ENCODE assay signal across 7 mouse cellular contexts in the genomic region with DNA sequence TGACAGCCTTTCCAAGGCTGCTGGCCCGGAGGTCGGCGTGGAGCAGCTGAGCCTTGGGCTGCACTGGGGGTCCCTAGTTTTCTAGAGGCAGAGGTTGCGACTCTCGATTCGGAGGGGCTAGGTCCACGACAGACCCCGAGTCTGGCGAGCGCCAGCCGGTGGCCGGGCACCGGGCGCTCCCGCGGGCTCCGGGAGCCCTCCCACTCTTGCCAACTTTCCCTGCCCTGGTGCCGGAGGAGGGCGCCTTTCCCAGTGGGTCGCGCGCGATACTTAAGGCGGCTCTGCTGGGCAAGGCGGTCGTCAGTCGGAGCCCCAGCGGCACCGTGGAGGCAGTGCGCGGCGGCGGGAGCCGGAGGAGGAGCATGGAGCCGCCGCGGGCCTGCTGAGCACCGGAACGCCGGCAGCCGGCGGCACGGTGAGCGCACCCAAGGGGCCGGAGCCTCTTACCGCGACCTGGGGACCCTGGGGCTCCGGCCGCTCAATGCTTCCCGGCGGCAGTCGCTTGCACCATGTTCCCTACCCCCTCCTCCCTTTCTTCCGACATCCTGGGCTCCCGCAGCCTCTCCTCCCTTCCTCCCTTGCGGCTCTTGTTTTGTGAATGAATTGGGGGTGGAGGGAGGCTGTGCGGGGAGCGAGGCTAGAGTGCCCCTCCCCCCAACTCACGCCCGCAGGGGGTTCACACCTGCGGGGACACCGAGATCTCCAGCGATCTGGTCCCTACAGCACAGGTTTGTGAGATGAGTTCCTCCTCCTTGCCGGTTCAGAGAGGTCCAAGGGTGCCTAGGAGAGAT. TPM values are rescaled to one million over a fixed set of nuclear protein-coding genes. Genes with fewer than 3 reads are reported as not detected.
DNase-seq lines count a peak whose midpoint lies in the region; ATAC-seq and TF ChIP-seq lines count a peak whose summit lies in the region.

No protein-coding gene starts in this region.

- peak; percentile 52 for TF ChIP-seq CTCF in hindbrain, postnatal 0 days (IDR thresholded peaks at IDR 0.05; ENCODE audit: low read depth)

- WGBS in hindbrain, postnatal 0 days: 1% methylated on average over 60 of the region's 63 CpGs
- 2% methylated on average over 44 of the region's 63 CpGs for WGBS in limb, embryonic 14.5 days
- WGBS in midbrain, embryonic 13.5 days: under 1% methylated on average over 56 of the region's 63 CpGs
- WGBS in stomach, embryonic 15.5 days: under 1% methylated on average over 63 of the region's 63 CpGs

- H3K27me3 ChIP-seq in hindbrain, postnatal 0 days (ENCODE audit: insufficient read depth, low read length): no peaks in the 10 kb centered on the region
- peaks cover 44% of the 10 kb centered on the region for H3K27me3 ChIP-seq in limb, embryonic 14.5 days (ENCODE audit: control insufficient read depth, insufficient read depth, low read length)
- H3K27me3 ChIP-seq in midbrain, embryonic 13.5 days: peaks cover 55% of the 10 kb centered on the region
- H3K27me3 ChIP-seq in stomach, embryonic 15.5 days (replicated peaks): peaks cover 13% of the 10 kb centered on the region; the same call in 1 of the 2 replicates

- peak; percentile 81 for DNase-seq in adrenal gland, postnatal 10 days
- DNase-seq in cerebellum, postnatal 36 days: peak; percentile 46 to 51
- DNase-seq in gastrocnemius, adult 8-10 months (ENCODE audit: low spot score in 2 of 2): peak; percentile 26 to 42
- peak; percentile 77 for DNase-seq in hindbrain, postnatal 0 days (ENCODE audit: low spot score)
- DNase-seq in limb, embryonic 14.5 days (ENCODE audit: low spot score): peak; percentile 17

- H3K9me3 ChIP-seq in hindbrain, postnatal 0 days (ENCODE audit: low read length): no peaks in the 10 kb centered on the region
- no peaks in the 10 kb centered on the region for H3K9me3 ChIP-seq in limb, embryonic 14.5 days (ENCODE audit: control insufficient read depth, low read length)
- H3K9me3 ChIP-seq in midbrain, embryonic 13.5 days: no peaks in the 10 kb centered on the region
- H3K9me3 ChIP-seq in stomach, embryonic 15.5 days: no peaks in the 10 kb centered on the region

- H3K4me3 ChIP-seq in hindbrain, postnatal 0 days (ENCODE audit: low read length): peak overlapping the region; percentile 69
- H3K4me3 ChIP-seq in limb, embryonic 14.5 days (replicated peaks; ENCODE audit: low read length): peak overlapping the region; percentile 52
- H3K4me3 ChIP-seq in midbrain, embryonic 13.5 days (replicated peaks): peak overlapping the region; percentile 54
- peak overlapping the region; percentile 57 for H3K4me3 ChIP-seq in stomach, embryonic 15.5 days (replicated peaks)

- H3K4me1 ChIP-seq in hindbrain, postnatal 0 days (ENCODE audit: insufficient read depth, low read length): peaks cover 17% of the 10 kb centered on the region
- H3K4me1 ChIP-seq in limb, embryonic 14.5 days (ENCODE audit: control insufficient read depth, insufficient read depth, low read length): peaks cover 17% of the 10 kb centered on the region
- H3K4me1 ChIP-seq in midbrain, embryonic 13.5 days (replicated peaks): peaks cover 36% of the 10 kb centered on the region
- peaks cover 22% of the 10 kb centered on the region for H3K4me1 ChIP-seq in stomach, embryonic 15.5 days

- no peak for TF ChIP-seq POLR2A in limb, embryonic 14.5 days (IDR thresholded peaks at IDR 0.05; ENCODE audit: borderline replicate concordance, extremely low read depth, insufficient read depth, insufficient read length)

- H3K36me3 ChIP-seq in hindbrain, postnatal 0 days (ENCODE audit: insufficient read depth, low read length): no peaks in the 10 kb centered on the region
- peaks cover 7% of the 10 kb centered on the region for H3K36me3 ChIP-seq in limb, embryonic 14.5 days (ENCODE audit: control insufficient read depth, insufficient read depth, low read length)
- H3K36me3 ChIP-seq in midbrain, embryonic 13.5 days: peaks cover 9% of the 10 kb centered on the region
- H3K36me3 ChIP-seq in stomach, embryonic 15.5 days: peaks cover 6% of the 10 kb centered on the region; the same call in 1 of the 2 replicates

- H3K27ac ChIP-seq in hindbrain, postnatal 0 days: peak overlapping the region; percentile 66
- no peak overlapping the region for H3K27ac ChIP-seq in limb, embryonic 14.5 days (replicated peaks; ENCODE audit: low read depth, low read length)
- peak overlapping the region; percentile 65 for H3K27ac ChIP-seq in midbrain, embryonic 13.5 days
- H3K27ac ChIP-seq in stomach, embryonic 15.5 days: no peak overlapping the region

- H3K9ac ChIP-seq in hindbrain, postnatal 0 days (replicated peaks; ENCODE audit: low read length): peak overlapping the region; percentile 64
- peak overlapping the region; percentile 56 for H3K9ac ChIP-seq in limb, embryonic 14.5 days (ENCODE audit: low read depth, low read length, severe bottlenecking)
- peak overlapping the region; percentile 78 for H3K9ac ChIP-seq in midbrain, embryonic 13.5 days (replicated peaks)
- peak overlapping the region; percentile 39 for H3K9ac ChIP-seq in stomach, embryonic 15.5 days

- H3K4me2 ChIP-seq in hindbrain, postnatal 0 days (ENCODE audit: low read depth, low read length): peak overlapping the region; percentile 99
- peak overlapping the region; percentile 97 for H3K4me2 ChIP-seq in limb, embryonic 14.5 days (replicated peaks; ENCODE audit: low read depth, low read length, severe bottlenecking)
- H3K4me2 ChIP-seq in midbrain, embryonic 13.5 days (replicated peaks): peak overlapping the region; percentile 94
- peak overlapping the region; percentile 100 for H3K4me2 ChIP-seq in stomach, embryonic 15.5 days

- ATAC-seq in hindbrain, postnatal 0 days: peak; percentile 61
- ATAC-seq in limb, embryonic 14.5 days (ENCODE audit: low FRiP score, low read depth): peak; percentile 41
- peak; percentile 84 for ATAC-seq in midbrain, embryonic 13.5 days
- peak; percentile 48; the same call in 1 of the 2 replicates for ATAC-seq in stomach, embryonic 15.5 days (ENCODE audit: insufficient read depth, low FRiP score, low read depth)

RNA-seq across cellular contexts. Expression of a gene that starts 0.7 kb away (rescaled TPM):
- 1 to 10 TPM in 1 of 2 experiments, under 1 TPM in 1; 0.96 to 2.2 TPM for total RNA-seq in adrenal gland, postnatal 10 days (2021)
- under 1 TPM; 0.65 to 0.94 (median 0.75) TPM for total RNA-seq in gastrocnemius, adult 8-10 months (2022)
- 20.0 and 21.0 TPM in 2 replicates for total RNA-seq in hindbrain, postnatal 0 days (2014; rRNA removed)
- polyA plus RNA-seq in hindbrain, postnatal 0 days (2015; fragmentation: Nextera tagmentation; extraction: Ambion mirVana): 0.63 and 1.2 TPM in 2 replicates
- polyA plus RNA-seq in limb, embryonic 14.5 days (2012; rRNA removed): 1.9 and 2.0 TPM in 2 replicates
- polyA plus RNA-seq in limb, embryonic 14.5 days (2014; fragmentation: Nextera tagmentation; extraction: Ambion mirVana): 0.53 and 0.58 TPM in 2 replicates
- polyA plus RNA-seq in midbrain, embryonic 13.5 days (2015; fragmentation: Nextera tagmentation; extraction: Ambion mirVana): 0.97 and 1.3 TPM in 2 replicates
- polyA plus RNA-seq in stomach, embryonic 15.5 days (2015; fragmentation: Nextera tagmentation; extraction: Ambion mirVana): 0.23 and 0.62 TPM in 2 replicates

RNA-seq across cellular contexts. Expression of a gene that starts 22.7 kb away (rescaled TPM):
- 10 to 100 TPM; 36.2 to 40.8 TPM for total RNA-seq in adrenal gland, postnatal 10 days (2021)
- 10 to 100 TPM; 21.7 to 26.7 (median 25.3) TPM for total RNA-seq in gastrocnemius, adult 8-10 months (2022)
- total RNA-seq in hindbrain, postnatal 0 days (2014; rRNA removed): 21.1 and 25.5 TPM in 2 replicates
- polyA plus RNA-seq in hindbrain, postnatal 0 days (2015; fragmentation: Nextera tagmentation; extraction: Ambion mirVana): 28.7 and 29.5 TPM in 2 replicates
- 50.7 and 53.3 TPM in 2 replicates for polyA plus RNA-seq in limb, embryonic 14.5 days (2012; rRNA removed)
- polyA plus RNA-seq in limb, embryonic 14.5 days (2014; fragmentation: Nextera tagmentation; extraction: Ambion mirVana): 61.9 and 64.0 TPM in 2 replicates
- 44.9 and 48.1 TPM in 2 replicates for polyA plus RNA-seq in midbrain, embryonic 13.5 days (2015; fragmentation: Nextera tagmentation; extraction: Ambion mirVana)
- 62.6 and 65.7 TPM in 2 replicates for polyA plus RNA-seq in stomach, embryonic 15.5 days (2015; fragmentation: Nextera tagmentation; extraction: Ambion mirVana)

Comparison
In these comparisons a context has a peak if more than half of its experiments do, and no peak if none do; other contexts are left out.
1. DNase-seq: peak in every context shown above with its lines; median percentile 81 in adrenal gland, postnatal 10 days; 77 in hindbrain, postnatal 0 days; 48 in cerebellum, postnatal 36 days; 34 in gastrocnemius, adult 8-10 months; 17 in limb, embryonic 14.5 days.
2. H3K27ac ChIP-seq: peak in hindbrain, postnatal 0 days (single experiment) and midbrain, embryonic 13.5 days (single experiment); none in limb, embryonic 14.5 days (single experiment) and stomach, embryonic 15.5 days (single experiment).
3. Peak in every context shown above with its lines, with median percentiles within 50 percentile points of each other: ATAC-seq, H3K4me2 ChIP-seq, H3K4me3 ChIP-seq and H3K9ac ChIP-seq.